Mouse (Mus musculus): ENCODE results near the gene Fam76a. TPM values are rescaled to one million over a fixed set of nuclear protein-coding genes. Genes with fewer than 3 reads are reported as not detected.
"Not testable (repeated sequence)": the region's sequence is repeated elsewhere in the genome, so short reads cannot be mapped to it uniquely, and the experiment has no call there.

Gene Fam76a
- polyA plus RNA-seq, 1 experiment, result not detected

- H3K4me3 ChIP-seq (ENCODE audit: insufficient read depth, low read depth, low read length), result no peak overlapping the region
- peaks cover 21% of the 10 kb centered on the region for H3K4me1 ChIP-seq (ENCODE audit: control insufficient read depth, insufficient read depth, low read length)
- 0 out of 2 replicates have a peak overlapping the region, but pooled peaks have one; percentile 4 for H3K27ac ChIP-seq (ENCODE audit: insufficient read depth, low read depth, low read length)
- TF ChIP-seq POLR2A (IDR thresholded peaks at IDR 0.05; ENCODE audit: insufficient read depth, low read depth, low read length) (no peak), CTCF (IDR thresholded peaks at IDR 0.05; ENCODE audit: insufficient read depth, low read depth, low read length) (0 out of 2 replicates have a peak, but pooled peaks have one; percentile 6)
- 23% methylated on average over 12 of the region's 12 CpGs for WGBS
Measured at GRCm38 (mm10) chr4:132938181-132938941, 16.0 kb upstream of the Fam76a start.

DNA sequence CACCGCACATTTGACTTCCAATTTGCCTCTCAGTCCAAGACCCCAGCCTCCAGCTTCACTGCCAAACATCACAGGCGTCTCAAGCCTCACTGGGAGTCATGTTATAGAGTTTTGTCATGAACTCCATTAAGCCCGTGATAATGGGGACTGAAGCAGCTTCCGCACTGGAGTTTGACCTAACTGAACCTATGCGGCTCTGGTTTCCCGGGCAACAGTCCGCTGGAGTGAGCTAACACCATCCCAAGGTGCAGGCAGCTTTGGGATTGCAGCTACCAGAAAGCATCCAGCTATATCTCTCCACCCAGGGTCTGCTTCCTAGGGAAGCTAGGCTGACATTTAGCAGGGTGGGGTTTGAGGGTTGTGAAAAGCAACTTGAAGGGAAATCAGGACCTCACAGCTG lies 12.3 kb upstream of the Fam76a start:
- Histone ChIP-seq H3K27ac (ENCODE audit: insufficient read depth, low read depth, low read length) (no peak overlapping the region), H3K4me1 (ENCODE audit: control insufficient read depth, insufficient read depth, low read length) (peaks cover 16% of the 10 kb centered on the region), H3K4me3 (ENCODE audit: insufficient read depth, low read depth, low read length) (no peak overlapping the region)
- WGBS, result 35% methylated on average over 7 of the region's 7 CpGs
- TF ChIP-seq CTCF (IDR thresholded peaks at IDR 0.05; ENCODE audit: insufficient read depth, low read depth, low read length) (no peak), POLR2A (IDR thresholded peaks at IDR 0.05; ENCODE audit: insufficient read depth, low read depth, low read length) (no peak)

- Histone ChIP-seq H3K4me3 (ENCODE audit: insufficient read depth, low read depth, low read length) (no peak overlapping the region), H3K4me1 (ENCODE audit: control insufficient read depth, insufficient read depth, low read length) (peaks cover 4% of the 10 kb centered on the region; the same call in 1 of the 2 replicates), H3K27ac (ENCODE audit: insufficient read depth, low read depth, low read length) (no peak overlapping the region)
- 65% methylated on average over 4 of the region's 4 CpGs for WGBS
- no peak for TF ChIP-seq POLR2A (IDR thresholded peaks at IDR 0.05; ENCODE audit: insufficient read depth, low read depth, low read length)
- no peak for TF ChIP-seq CTCF (IDR thresholded peaks at IDR 0.05; ENCODE audit: insufficient read depth, low read depth, low read length)
Measured at GRCm38 (mm10) chr4:132932752-132933404, 10.5 kb upstream of the Fam76a start.

GRCm38 (mm10) chr4:132930784-132931183 lies 8.4 kb upstream of the Fam76a start:
- no peak for TF ChIP-seq CTCF (IDR thresholded peaks at IDR 0.05; ENCODE audit: insufficient read depth, low read depth, low read length)
- no peak for TF ChIP-seq POLR2A (IDR thresholded peaks at IDR 0.05; ENCODE audit: insufficient read depth, low read depth, low read length)
- H3K27ac ChIP-seq (ENCODE audit: insufficient read depth, low read depth, low read length), result no peak overlapping the region
- 9% methylated on average over 8 of the region's 8 CpGs for WGBS
- peaks cover 4% of the 10 kb centered on the region; the same call in 1 of the 2 replicates for H3K4me1 ChIP-seq (ENCODE audit: control insufficient read depth, insufficient read depth, low read length)
- H3K4me3 ChIP-seq (ENCODE audit: insufficient read depth, low read depth, low read length), result no peak overlapping the region

- WGBS, result 78% methylated on average over 2 of the region's 2 CpGs
- not testable (repeated sequence) for H3K4me3 ChIP-seq (ENCODE audit: insufficient read depth, low read depth, low read length); H3K27ac ChIP-seq (ENCODE audit: insufficient read depth, low read depth, low read length); H3K4me1 ChIP-seq (ENCODE audit: control insufficient read depth, insufficient read depth, low read length)
Measured at GRCm38 (mm10) chr4:132926520-132926919, 4.2 kb upstream of the Fam76a start.

DNA sequence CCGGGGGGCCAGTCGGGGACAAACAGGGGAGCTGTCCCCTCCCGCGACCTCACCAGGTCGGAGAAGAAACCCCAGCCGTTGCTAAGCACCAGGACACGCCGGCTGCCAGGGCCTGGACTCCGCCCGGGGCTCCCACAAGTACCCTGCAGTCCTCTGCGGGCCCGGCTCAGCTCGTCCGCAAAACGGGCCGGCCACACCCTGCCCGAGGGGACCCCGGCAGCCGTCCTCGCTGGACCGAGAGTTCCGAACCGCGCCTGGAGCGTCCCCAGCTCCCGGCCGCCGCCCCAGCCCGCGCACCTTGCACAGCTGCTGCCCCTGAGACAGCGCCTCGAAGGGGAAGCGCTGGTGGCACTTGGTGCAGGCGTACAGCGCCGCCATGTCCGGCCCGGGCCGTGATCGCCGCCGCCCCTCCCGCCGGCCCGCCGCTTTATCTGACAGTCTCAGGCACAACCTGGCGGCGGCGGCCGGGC lies 262 bp downstream of the Fam76a start:
- under 1% methylated on average over 50 of the region's 50 CpGs for WGBS
- peaks cover 2% of the 10 kb centered on the region; the same call in 1 of the 2 replicates for H3K4me1 ChIP-seq (ENCODE audit: control insufficient read depth, insufficient read depth, low read length)
- no peak; the same call in 1 of the 2 replicates for TF ChIP-seq CTCF (IDR thresholded peaks at IDR 0.05; ENCODE audit: insufficient read depth, low read depth, low read length)
- TF ChIP-seq POLR2A (IDR thresholded peaks at IDR 0.05; ENCODE audit: insufficient read depth, low read depth, low read length), result peak; percentile 71

DNA sequence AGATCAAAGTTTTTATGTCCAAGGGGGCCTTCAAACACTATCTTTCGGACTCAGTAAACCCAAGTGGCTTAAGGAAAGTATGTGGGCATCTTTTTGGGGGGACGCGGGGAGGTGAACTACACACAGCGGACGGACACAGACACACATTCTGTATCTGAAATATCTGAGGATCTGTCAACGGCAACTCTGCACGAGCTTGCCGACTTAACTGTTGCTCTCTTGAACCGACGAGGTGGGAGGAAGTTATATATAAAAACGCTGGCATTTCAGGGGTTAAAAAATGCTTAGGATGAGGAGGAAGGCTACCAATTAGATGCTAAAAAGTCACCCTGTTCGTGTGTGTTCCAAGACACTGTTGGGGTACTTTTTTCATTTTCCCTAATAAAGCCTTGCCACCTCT lies 870 bp downstream of the Fam76a start:
- H3K4me3 ChIP-seq (ENCODE audit: insufficient read depth, low read depth, low read length), result peak overlapping the region; percentile 89
- 32% methylated on average over 12 of the region's 12 CpGs for WGBS
- peak overlapping the region; percentile 91; the same call in 1 of the 2 replicates for H3K27ac ChIP-seq (ENCODE audit: insufficient read depth, low read depth, low read length)
- peaks cover 2% of the 10 kb centered on the region; the same call in 1 of the 2 replicates for H3K4me1 ChIP-seq (ENCODE audit: control insufficient read depth, insufficient read depth, low read length)
- TF ChIP-seq CTCF (IDR thresholded peaks at IDR 0.05; ENCODE audit: insufficient read depth, low read depth, low read length) (no peak), POLR2A (IDR thresholded peaks at IDR 0.05; ENCODE audit: insufficient read depth, low read depth, low read length) (no peak)

More for the DNA sequence above, 262 bp downstream of the Fam76a start:
- peak overlapping the region; percentile 89 for H3K4me3 ChIP-seq (ENCODE audit: insufficient read depth, low read depth, low read length)
- H3K27ac ChIP-seq (ENCODE audit: insufficient read depth, low read depth, low read length), result peak overlapping the region; percentile 91

GRCm38 (mm10) chr4:132920171-132920570 lies 2.2 kb downstream of the Fam76a start:
- H3K27ac ChIP-seq (ENCODE audit: insufficient read depth, low read depth, low read length), result no peak overlapping the region
- H3K4me3 ChIP-seq (ENCODE audit: insufficient read depth, low read depth, low read length), result no peak overlapping the region
- TF ChIP-seq POLR2A (IDR thresholded peaks at IDR 0.05; ENCODE audit: insufficient read depth, low read depth, low read length), result no peak
- TF ChIP-seq CTCF (IDR thresholded peaks at IDR 0.05; ENCODE audit: insufficient read depth, low read depth, low read length), result no peak
- H3K4me1 ChIP-seq (ENCODE audit: control insufficient read depth, insufficient read depth, low read length), result peaks cover 2% of the 10 kb centered on the region; the same call in 1 of the 2 replicates
- WGBS, result 87% methylated on average over 4 of the region's 4 CpGs

DNA sequence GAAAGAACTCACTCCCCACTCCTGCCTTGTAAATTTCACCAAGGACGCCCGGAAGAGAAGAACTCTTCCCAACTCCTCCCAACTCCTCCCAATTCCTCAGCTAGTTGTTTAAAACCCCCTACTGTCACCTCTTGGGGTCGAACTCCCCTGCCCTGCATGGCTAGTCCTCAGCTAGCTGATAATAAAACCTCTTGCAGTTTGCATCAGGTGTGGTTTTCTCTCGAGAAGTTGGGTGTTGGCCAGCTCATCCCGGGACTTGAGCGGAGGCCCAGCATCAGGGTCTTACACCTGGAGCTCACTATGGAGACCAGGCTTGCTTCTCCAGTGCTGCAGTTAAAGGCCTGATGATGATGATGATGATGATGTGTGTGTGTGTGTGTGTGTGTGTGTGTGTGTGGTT lies 3.9 kb downstream of the Fam76a start:
- not testable (repeated sequence) for H3K27ac ChIP-seq (ENCODE audit: insufficient read depth, low read depth, low read length); H3K4me3 ChIP-seq (ENCODE audit: insufficient read depth, low read depth, low read length); H3K4me1 ChIP-seq (ENCODE audit: control insufficient read depth, insufficient read depth, low read length)
- WGBS, result 81% methylated on average over 6 of the region's 6 CpGs
